Mouse (Mus musculus): ENCODE measurements around the gene Col4a6. TPM values are rescaled to one million over a fixed set of nuclear protein-coding genes. Genes with fewer than 3 reads are reported as not detected.
A peak's percentile ranks its signal among the peaks of the same experiment; 100 is the strongest.

Col4a6 gene
- polyA plus RNA-seq (2016; fragmentation: Nextera tagmentation; extraction: Ambion mirVana) = 2.5 and 3.0 TPM in 2 replicates

DNA sequence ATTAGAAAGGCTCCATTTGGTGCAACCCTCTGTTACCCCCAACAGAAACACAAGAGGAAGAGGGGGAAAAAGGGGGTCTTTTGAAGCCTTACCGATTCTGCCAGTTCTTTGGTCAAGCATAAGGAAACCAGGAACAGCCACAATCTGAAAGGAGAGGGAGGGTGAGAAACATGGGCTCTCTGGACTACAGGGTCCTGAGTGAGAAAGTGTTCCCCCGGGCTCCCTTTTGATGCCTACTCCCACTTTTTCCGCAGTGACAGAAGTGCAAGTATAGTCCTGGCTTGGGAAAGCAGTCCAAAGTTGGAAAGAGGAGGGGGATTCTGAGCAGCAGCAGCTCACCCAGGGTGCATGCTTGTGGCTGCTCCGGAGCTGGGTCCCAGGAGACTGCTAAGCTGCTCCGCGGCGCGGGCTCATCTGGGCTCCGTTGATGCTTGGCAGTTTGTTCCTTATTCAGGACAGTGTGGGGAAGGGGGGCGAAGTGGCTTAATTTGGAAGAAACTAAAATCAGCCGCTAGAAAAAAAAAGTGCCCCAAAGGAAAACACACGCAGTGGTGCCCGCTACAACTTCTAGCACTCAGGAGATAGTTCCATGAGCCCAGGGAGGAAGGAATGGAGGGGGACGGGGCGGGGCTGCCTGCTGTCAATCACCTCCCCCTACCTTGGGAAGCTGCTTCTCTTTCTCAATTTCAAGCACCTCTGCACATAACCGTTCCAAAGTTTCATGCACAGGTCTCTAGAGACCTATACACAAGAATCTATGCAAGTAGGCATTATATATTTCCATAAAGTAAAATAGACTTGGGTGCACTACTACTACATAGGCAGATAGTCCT is at the start of gene Col4a6:
Gene Col4a6, minus strand, starts transcription at position 607 of the 833 bp plus-strand sequence.
- Histone ChIP-seq H3K4me1 (replicated peaks) (no peaks in the 10 kb centered on the region), H3K9me3 (no peaks in the 10 kb centered on the region), H3K36me3 (no peaks in the 10 kb centered on the region), H3K27me3 (ENCODE audit: insufficient read depth, poor library complexity, severe bottlenecking) (peaks cover 44% of the 10 kb centered on the region), H3K4me3 (peak within 1 kb of the TSS; percentile 57), H3K27ac (peak within 1 kb of the TSS; percentile 87; the same call in 1 of the 2 replicates)
- 18% methylated on average over 16 of the region's 16 CpGs for WGBS
- peak; percentile 15 for DNase-seq (ENCODE audit: low spot score)

DNA sequence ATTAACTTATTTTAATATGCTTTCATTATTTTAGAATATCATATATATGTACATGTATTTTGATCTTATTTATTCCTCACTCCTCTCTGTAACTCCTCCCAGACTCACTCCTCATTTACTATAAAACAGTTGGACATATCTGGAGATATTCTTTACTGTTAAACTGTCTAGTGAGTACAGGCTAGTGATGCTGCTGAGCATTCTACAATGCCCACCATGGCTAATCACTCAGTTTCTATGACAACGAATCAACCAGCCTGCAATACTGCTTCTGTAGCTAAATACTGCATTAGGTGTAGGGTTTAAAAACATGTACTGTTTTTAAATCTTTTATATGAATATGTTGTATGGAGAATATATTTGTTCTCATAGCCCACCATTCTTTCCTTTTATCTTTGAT is 29.2 kb upstream of the Col4a6 start:
- 86% methylated on average over 1 of the region's 1 CpGs for WGBS
- DNase-seq (ENCODE audit: low spot score) = no peak
- Histone ChIP-seq H3K27ac (no peak overlapping the region), H3K27me3 (ENCODE audit: insufficient read depth, poor library complexity, severe bottlenecking) (peaks cover 2% of the 10 kb centered on the region; the same call in 1 of the 2 replicates), H3K36me3 (no peaks in the 10 kb centered on the region), H3K9me3 (no peaks in the 10 kb centered on the region), H3K4me3 (no peak overlapping the region), H3K4me1 (replicated peaks) (no peaks in the 10 kb centered on the region)

DNA sequence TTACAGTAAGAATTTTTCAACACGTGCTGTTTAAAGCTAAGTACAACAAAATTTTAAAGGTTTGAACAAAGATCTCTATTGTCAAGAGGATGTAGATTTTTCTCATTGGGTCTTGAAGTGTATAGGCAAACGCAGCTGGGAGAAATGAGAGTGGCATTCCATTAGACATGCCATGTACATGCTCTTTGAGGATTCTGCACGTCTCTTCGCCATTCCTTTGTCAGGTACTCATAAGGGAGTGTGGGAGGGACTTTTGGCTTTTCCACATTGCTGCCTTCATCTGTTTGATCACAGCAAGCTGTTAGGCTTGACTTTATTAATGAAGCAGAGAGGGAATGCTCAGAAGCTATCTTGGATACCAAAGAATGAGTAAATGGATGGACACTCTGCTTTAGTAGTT is 20.7 kb upstream of the Col4a6 start:
- DNase-seq (ENCODE audit: low spot score) = no peak
- H3K27ac ChIP-seq = no peak overlapping the region
- H3K4me3 ChIP-seq = no peak overlapping the region
- peaks cover 15% of the 10 kb centered on the region for H3K27me3 ChIP-seq (ENCODE audit: insufficient read depth, poor library complexity, severe bottlenecking)
- WGBS = 73% methylated on average over 4 of the region's 4 CpGs
- H3K4me1 ChIP-seq (replicated peaks) = no peaks in the 10 kb centered on the region
- no peaks in the 10 kb centered on the region for H3K36me3 ChIP-seq
- no peaks in the 10 kb centered on the region for H3K9me3 ChIP-seq

DNA sequence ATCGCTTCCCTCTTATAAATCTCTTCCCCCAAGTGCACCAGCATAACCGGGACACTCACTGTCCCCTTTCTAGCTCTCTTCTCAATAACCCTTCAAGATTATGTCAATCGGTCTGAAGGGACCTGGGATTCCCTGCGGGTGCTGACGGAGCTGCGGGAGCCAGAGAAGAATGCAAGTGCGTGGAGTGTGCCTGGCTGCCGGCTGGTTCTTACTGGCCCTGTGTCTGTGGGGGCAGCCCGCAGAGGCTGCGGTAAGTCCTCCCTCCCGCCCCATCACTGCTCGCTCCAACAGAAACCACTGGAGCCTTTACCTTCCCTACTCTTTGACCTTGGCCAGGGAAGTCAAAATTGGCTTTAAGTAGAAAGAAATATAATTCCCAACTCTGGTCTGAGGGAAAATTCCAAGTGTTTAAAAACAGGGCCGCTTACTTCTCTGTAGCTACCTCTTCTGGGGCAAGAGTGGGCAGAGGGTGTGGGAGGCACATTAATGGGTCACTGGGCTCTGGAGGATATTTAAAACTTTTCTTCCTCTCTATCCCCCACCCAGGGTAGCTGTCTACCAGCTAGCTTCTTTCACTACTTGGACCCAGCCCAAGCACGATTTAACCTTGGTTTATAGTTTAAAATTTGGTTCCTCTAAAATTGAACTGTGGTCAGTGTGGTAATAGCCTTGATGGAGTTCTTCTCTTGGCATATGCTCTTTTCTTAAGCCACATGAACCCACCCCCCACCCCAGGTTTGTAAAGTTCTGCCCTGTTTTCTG is 1.9 kb upstream of the Col4a6 start:
- Histone ChIP-seq H3K4me3 (peak overlapping the region; percentile 57), H3K36me3 (no peaks in the 10 kb centered on the region), H3K27ac (peak overlapping the region; percentile 87), H3K4me1 (replicated peaks) (no peaks in the 10 kb centered on the region), H3K9me3 (no peaks in the 10 kb centered on the region), H3K27me3 (ENCODE audit: insufficient read depth, poor library complexity, severe bottlenecking) (peaks cover 41% of the 10 kb centered on the region)
- DNase-seq (ENCODE audit: low spot score) = no peak
- 22% methylated on average over 14 of the region's 14 CpGs for WGBS

DNA sequence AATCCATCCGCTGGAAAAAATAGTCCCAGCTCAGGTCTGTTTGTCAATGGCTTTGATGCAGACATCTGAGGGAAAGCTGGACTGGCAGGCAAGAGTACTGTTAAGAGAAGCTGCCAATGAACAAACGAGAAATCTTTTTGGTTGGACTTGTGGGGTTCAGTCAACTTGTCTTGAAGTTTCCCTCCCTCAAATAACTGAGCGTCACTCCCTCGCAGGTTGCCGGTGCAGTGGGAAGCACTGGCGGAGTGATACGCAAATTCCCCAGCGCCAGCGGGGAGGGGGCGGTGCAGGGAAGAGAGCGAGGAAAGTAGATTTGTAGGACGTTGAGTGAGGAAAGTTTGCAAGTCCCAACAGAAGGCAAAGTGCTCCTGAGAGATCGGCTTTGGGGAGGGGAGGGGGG is 1.2 kb upstream of the Col4a6 start, which contains the start of gene Col4a5:
Gene Col4a5, plus strand, starts transcription at position 276 of the 400 bp plus-strand sequence.
- peak within 1 kb of the TSS; percentile 87 for H3K27ac ChIP-seq
- H3K4me3 ChIP-seq = peak within 1 kb of the TSS; percentile 57
- H3K4me1 ChIP-seq (replicated peaks) = no peaks in the 10 kb centered on the region
- no peaks in the 10 kb centered on the region for H3K9me3 ChIP-seq
- WGBS = 16% methylated on average over 13 of the region's 13 CpGs
- peaks cover 44% of the 10 kb centered on the region for H3K27me3 ChIP-seq (ENCODE audit: insufficient read depth, poor library complexity, severe bottlenecking)
- DNase-seq (ENCODE audit: low spot score) = peak; percentile 79
- no peaks in the 10 kb centered on the region for H3K36me3 ChIP-seq

DNA sequence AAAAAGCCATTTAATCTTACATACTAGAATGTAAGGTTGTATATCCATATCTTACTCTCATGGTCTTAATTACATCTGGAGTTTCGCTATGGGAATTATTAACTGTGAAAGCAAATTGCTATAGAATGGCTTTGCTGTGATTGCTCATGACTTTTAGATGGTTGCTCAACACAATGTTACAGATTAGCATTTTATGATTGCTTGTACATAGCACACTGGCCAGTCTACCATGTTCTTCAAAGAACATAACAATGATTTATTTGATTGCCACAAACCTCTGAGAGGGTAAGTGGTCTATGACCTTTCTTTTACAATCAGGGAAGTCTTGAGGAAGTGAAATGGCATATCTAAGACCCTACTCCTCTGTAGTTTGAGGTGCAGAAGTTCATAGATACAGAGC is 25.9 kb downstream of the Col4a6 start:
- no peak overlapping the region for H3K4me3 ChIP-seq
- H3K27me3 ChIP-seq (ENCODE audit: insufficient read depth, poor library complexity, severe bottlenecking) = peaks cover 57% of the 10 kb centered on the region
- no peak overlapping the region for H3K27ac ChIP-seq
- DNase-seq (ENCODE audit: low spot score) = no peak
- no peaks in the 10 kb centered on the region for H3K4me1 ChIP-seq (replicated peaks)
- WGBS = 91% methylated on average over 1 of the region's 1 CpGs
- H3K9me3 ChIP-seq = no peaks in the 10 kb centered on the region
- H3K36me3 ChIP-seq = no peaks in the 10 kb centered on the region

DNA sequence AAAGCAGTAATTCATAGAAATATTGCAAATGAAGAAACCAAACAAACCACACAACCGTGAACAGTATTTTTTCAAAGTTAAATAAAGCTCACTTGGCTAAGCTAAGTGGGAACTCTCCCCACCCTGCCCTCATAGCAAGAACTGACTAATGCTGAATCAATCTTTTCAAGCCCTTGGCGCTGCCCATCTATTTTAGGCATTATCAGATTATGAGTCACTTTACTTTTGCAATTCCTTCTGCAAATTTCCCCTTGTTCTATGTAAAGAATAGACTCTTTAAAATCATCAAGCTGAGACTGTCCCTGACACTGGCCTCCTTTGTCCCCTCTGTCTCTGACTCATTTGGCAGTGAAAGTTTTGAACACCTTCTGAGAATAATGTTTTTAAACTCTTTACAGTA is 34.5 kb downstream of the Col4a6 start:
- no peaks in the 10 kb centered on the region for H3K4me1 ChIP-seq (replicated peaks)

DNA sequence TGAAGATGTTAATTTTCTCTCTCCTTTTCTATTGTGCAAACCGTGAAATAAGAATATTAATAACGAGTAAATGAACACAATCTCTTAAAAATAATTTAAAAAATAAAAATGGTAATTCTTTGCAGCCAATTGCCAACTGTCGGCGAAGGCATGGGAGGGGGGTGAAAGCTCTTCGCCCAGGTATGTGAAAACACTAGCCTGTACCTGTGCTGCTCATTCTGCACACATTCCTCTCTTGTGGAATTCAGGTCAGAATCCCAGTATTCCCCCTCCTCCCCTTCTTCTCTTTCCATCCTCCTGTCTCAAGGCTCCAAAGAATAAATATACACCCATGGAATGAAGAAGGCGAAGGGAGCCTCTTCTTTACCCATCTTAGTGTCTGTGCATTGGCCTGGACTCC is 37.1 kb downstream of the Col4a6 start:
- DNase-seq (ENCODE audit: low spot score) = no peak
- 91% methylated on average over 6 of the region's 6 CpGs for WGBS
- H3K36me3 ChIP-seq = no peaks in the 10 kb centered on the region
- H3K4me3 ChIP-seq = no peak overlapping the region
- no peak overlapping the region for H3K27ac ChIP-seq
- H3K9me3 ChIP-seq = no peaks in the 10 kb centered on the region
- H3K27me3 ChIP-seq (ENCODE audit: insufficient read depth, poor library complexity, severe bottlenecking) = peaks cover 43% of the 10 kb centered on the region
- H3K4me1 ChIP-seq (replicated peaks) = no peaks in the 10 kb centered on the region

More for the DNA sequence above, 34.5 kb downstream of the Col4a6 start:
- no peak overlapping the region for H3K4me3 ChIP-seq
- DNase-seq (ENCODE audit: low spot score) = no peak
- H3K27me3 ChIP-seq (ENCODE audit: insufficient read depth, poor library complexity, severe bottlenecking) = peaks cover 40% of the 10 kb centered on the region
- 85% methylated on average over 2 of the region's 2 CpGs for WGBS
- H3K9me3 ChIP-seq = no peaks in the 10 kb centered on the region
- H3K27ac ChIP-seq = no peak overlapping the region
- no peaks in the 10 kb centered on the region for H3K36me3 ChIP-seq

DNA sequence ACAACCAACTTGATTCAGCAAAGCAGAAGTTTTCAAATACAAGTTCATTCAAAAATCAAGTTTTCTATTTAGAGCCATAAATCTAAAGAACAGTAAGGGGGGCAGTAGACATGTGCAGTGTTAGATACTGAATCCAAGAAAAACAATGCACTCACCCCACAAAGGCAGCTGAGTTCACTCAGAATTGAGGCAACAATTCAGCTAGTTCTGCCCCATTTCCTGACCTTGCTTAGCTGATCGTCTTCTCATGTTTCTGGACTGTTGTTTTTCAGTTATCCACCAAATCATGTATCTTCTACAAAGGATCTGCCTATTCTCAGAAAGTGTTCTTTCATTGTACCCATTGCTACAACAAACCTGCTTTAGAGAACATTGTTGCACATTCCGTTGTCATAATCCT is 58.6 kb downstream of the Col4a6 start:
- no peak for DNase-seq (ENCODE audit: low spot score)
- no peaks in the 10 kb centered on the region for H3K36me3 ChIP-seq
- peaks cover 27% of the 10 kb centered on the region for H3K27me3 ChIP-seq (ENCODE audit: insufficient read depth, poor library complexity, severe bottlenecking)
- no peak overlapping the region for H3K4me3 ChIP-seq
- H3K27ac ChIP-seq = no peak overlapping the region
- WGBS = 53% methylated on average over 2 of the region's 2 CpGs
- no peaks in the 10 kb centered on the region for H3K4me1 ChIP-seq (replicated peaks)
- H3K9me3 ChIP-seq = no peaks in the 10 kb centered on the region

DNA sequence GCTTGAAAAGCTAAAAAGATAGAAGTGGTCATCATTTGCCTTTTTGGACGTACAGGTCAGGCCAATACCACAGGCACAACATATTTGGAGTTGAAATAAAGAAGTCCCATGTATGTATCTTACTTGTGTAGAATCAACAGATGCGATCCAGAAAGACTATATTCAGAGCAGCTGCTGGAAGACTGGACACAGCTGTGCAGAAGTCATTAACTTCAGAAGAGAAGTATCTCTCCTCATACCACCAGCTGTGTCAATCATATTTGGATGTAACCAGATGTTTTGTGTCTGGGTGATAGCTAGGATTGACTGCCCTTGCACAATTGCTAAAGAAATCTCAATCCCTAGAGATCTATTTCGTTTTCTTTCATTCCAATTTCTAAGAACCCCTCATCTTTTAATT is 77.6 kb downstream of the Col4a6 start:
- no peak for DNase-seq (ENCODE audit: low spot score)
- Histone ChIP-seq H3K27ac (no peak overlapping the region), H3K36me3 (no peaks in the 10 kb centered on the region), H3K4me3 (no peak overlapping the region), H3K27me3 (ENCODE audit: insufficient read depth, poor library complexity, severe bottlenecking) (peaks cover 63% of the 10 kb centered on the region), H3K4me1 (replicated peaks) (no peaks in the 10 kb centered on the region), H3K9me3 (no peaks in the 10 kb centered on the region)
- 81% methylated on average over 3 of the region's 3 CpGs for WGBS

DNA sequence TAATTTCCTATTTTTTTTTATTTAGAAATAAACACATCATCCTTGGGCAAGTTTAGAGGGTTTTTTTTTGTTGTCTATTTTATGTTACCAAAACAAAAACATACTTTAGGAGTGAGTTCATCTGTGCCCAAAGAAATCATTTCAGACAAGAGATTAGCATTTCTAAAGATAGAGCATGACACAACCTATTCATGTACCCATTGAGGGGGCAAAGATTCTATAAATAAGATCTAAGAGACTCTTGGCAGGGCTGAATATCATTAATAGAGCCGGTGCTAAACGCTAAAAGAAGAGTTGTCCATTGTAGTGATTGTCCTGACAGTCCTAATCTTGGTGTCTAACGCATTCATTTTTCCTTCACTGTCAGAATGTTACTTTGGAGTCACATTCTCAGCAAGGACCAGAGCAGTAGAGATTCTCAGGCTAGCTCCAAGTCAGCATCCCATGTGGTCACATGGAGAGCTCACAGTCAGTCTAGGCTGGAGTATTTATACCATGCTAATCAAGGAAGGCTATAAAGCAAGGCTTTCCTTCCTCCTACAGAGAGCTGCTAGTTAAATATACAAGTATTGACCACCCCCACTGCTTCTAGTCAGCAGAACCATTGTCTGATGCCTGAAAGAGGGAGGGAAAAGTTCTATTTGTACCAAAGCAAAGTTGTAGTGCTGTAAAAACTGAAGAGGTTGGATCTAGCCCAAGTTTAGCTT is 88.3 kb downstream of the Col4a6 start:
- DNase-seq (ENCODE audit: low spot score) = peak; percentile 4
- peaks cover 62% of the 10 kb centered on the region for H3K27me3 ChIP-seq (ENCODE audit: insufficient read depth, poor library complexity, severe bottlenecking)
- no peak overlapping the region for H3K4me3 ChIP-seq

DNA sequence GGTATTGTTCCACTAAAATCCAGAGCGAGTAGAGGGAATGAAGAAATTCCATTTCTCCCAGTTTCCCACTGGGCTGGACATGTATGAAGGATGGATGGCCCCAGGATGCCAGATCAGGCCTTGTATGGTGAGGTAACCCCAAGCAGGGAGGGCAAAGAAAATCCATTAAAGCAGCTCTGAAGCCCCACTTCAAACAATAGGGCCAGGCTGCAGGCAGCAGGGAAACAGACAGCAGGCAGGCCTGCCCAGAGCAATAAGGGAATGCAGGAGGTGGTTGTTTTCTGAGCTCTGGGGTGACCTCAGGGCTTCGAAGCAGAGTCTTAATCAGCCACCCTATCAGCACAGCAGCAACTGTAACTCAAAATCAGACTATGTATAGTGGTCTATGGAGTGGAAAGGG is 89.2 kb downstream of the Col4a6 start:
- Histone ChIP-seq H3K36me3 (no peaks in the 10 kb centered on the region), H3K27me3 (ENCODE audit: insufficient read depth, poor library complexity, severe bottlenecking) (peaks cover 58% of the 10 kb centered on the region), H3K27ac (peak overlapping the region; percentile 23; the same call in 1 of the 2 replicates), H3K4me1 (replicated peaks) (0 out of 2 replicates have a peak, but pooled peaks cover 5% of the 10 kb centered on the region), H3K4me3 (no peak overlapping the region), H3K9me3 (no peaks in the 10 kb centered on the region)
- peak; percentile 36 for DNase-seq (ENCODE audit: low spot score)
- WGBS = 43% methylated on average over 2 of the region's 2 CpGs

More for the DNA sequence above, 88.3 kb downstream of the Col4a6 start:
- WGBS = 45% methylated on average over 3 of the region's 3 CpGs
- 0 out of 2 replicates have a peak, but pooled peaks cover 5% of the 10 kb centered on the region for H3K4me1 ChIP-seq (replicated peaks)
- H3K36me3 ChIP-seq = no peaks in the 10 kb centered on the region
- peak overlapping the region; percentile 66; the same call in 1 of the 2 replicates for H3K27ac ChIP-seq
- no peaks in the 10 kb centered on the region for H3K9me3 ChIP-seq

Measured in hindbrain, embryonic 10.5 days (tissue).